Mouse (Mus musculus) thymus, postnatal 10 days (tissue): ENCODE data around the gene Dnah5.

Experiments used
- DNase-seq, 2 experiments: peaks; one replicate each; pipeline ENCODE4 v3.0.0; 2021; ENCODE audit warnings: low spot score in 2 of 2

Gene Dnah5

GRCm38 (mm10) chr15:28203111-28204075 is at the start of gene Dnah5:
Gene Dnah5 (plus strand): TSS chr15:28203752.
- DNase-seq = no peak

- no peak for DNase-seq
Measured at GRCm38 (mm10) chr15:28154822-28155501, 48.6 kb upstream of the Dnah5 start.

GRCm38 (mm10) chr15:28158771-28159489 is 44.6 kb upstream of the Dnah5 start:
- DNase-seq = peak in 1 of 2 experiments; percentile 13

GRCm38 (mm10) chr15:28162291-28162690 is 41.3 kb upstream of the Dnah5 start:
- no peak for DNase-seq

- no peak for DNase-seq
Measured at GRCm38 (mm10) chr15:28165234-28165633, 38.3 kb upstream of the Dnah5 start.

- no peak for DNase-seq
Measured at GRCm38 (mm10) chr15:28166090-28166489, 37.5 kb upstream of the Dnah5 start.

GRCm38 (mm10) chr15:28178951-28179350 is 24.6 kb upstream of the Dnah5 start:
- DNase-seq = no peak

- no peak for DNase-seq
Measured at GRCm38 (mm10) chr15:28179556-28179955, 24.0 kb upstream of the Dnah5 start.

GRCm38 (mm10) chr15:28181862-28182261 is 21.7 kb upstream of the Dnah5 start:
- peak; percentile 27 to 75 for DNase-seq

GRCm38 (mm10) chr15:28182567-28182966 is 21.0 kb upstream of the Dnah5 start:
- no peak for DNase-seq

- DNase-seq = peak; percentile 34 to 68
Measured at GRCm38 (mm10) chr15:28187472-28188360, 15.8 kb upstream of the Dnah5 start.

- no peak for DNase-seq
Measured at GRCm38 (mm10) chr15:28188361-28189011, 15.1 kb upstream of the Dnah5 start.

GRCm38 (mm10) chr15:28189668-28190067 is 13.9 kb upstream of the Dnah5 start:
- peak; percentile 6 to 8 for DNase-seq

GRCm38 (mm10) chr15:28198609-28199008 is 4.9 kb upstream of the Dnah5 start:
- no peak for DNase-seq

GRCm38 (mm10) chr15:28204626-28205025 is 1.1 kb downstream of the Dnah5 start:
- DNase-seq = no peak

GRCm38 (mm10) chr15:28207545-28207944 is 4.0 kb downstream of the Dnah5 start:
- no peak for DNase-seq

- DNase-seq = no peak
Measured at GRCm38 (mm10) chr15:28213057-28213456, 9.5 kb downstream of the Dnah5 start.

GRCm38 (mm10) chr15:28216358-28216757 is 12.8 kb downstream of the Dnah5 start:
- no peak for DNase-seq

- DNase-seq = no peak
Measured at GRCm38 (mm10) chr15:28227316-28227715, 23.8 kb downstream of the Dnah5 start.

GRCm38 (mm10) chr15:28260250-28260649 is 56.7 kb downstream of the Dnah5 start:
- no peak for DNase-seq

- no peak for DNase-seq
Measured at GRCm38 (mm10) chr15:28299438-28299837, 95.9 kb downstream of the Dnah5 start.
